Mouse (Mus musculus): ENCODE measurements around the gene Gsap. TPM values are rescaled to one million over a fixed set of nuclear protein-coding genes. Genes with fewer than 3 reads are reported as not detected.
"Not testable (repeated sequence)": the region's sequence is repeated elsewhere in the genome, so short reads cannot be mapped to it uniquely, and the experiment has no call there.

Gsap gene
- polyA plus RNA-seq, 1 experiment from 2014 or later: 44.6 TPM

GRCm38 (mm10) chr5:21331656-21332055, 145.6 kb downstream of the Gsap start:
- Histone ChIP-seq H3K4me3 (ENCODE audit: low read depth, low read length) (no peak overlapping the region), H3K9me3 (ENCODE audit: low read length) (no peaks in the 10 kb centered on the region), H3K4me2 (replicated peaks; ENCODE audit: low read depth, low read length) (no peak overlapping the region), H3K27me3 (replicated peaks; ENCODE audit: insufficient read depth, low read length) (no peaks in the 10 kb centered on the region), H3K4me1 (ENCODE audit: insufficient read depth, low read depth, low read length) (no peaks in the 10 kb centered on the region), H3K9ac (replicated peaks; ENCODE audit: low read depth) (no peak overlapping the region), H3K36me3 (ENCODE audit: insufficient read depth, low read length) (no peaks in the 10 kb centered on the region), H3K27ac (ENCODE audit: low read length) (no peak overlapping the region)
- peak; percentile 47 for DNase-seq (ENCODE audit: low spot score)
- peak; percentile 30; the same call in 1 of the 2 replicates for ATAC-seq
- WGBS: 47% methylated on average over 5 of the region's 5 CpGs
- TF ChIP-seq EP300 (IDR thresholded peaks at IDR 0.05) (no peak), CTCF (IDR thresholded peaks at IDR 0.05) (no peak)

- Histone ChIP-seq H3K36me3 (ENCODE audit: insufficient read depth, low read length) (no peaks in the 10 kb centered on the region), H3K4me1 (ENCODE audit: insufficient read depth, low read depth, low read length) (no peaks in the 10 kb centered on the region), H3K9me3 (ENCODE audit: low read length) (no peaks in the 10 kb centered on the region), H3K27me3 (replicated peaks; ENCODE audit: insufficient read depth, low read length) (no peaks in the 10 kb centered on the region), H3K27ac (ENCODE audit: low read length) (no peak overlapping the region), H3K4me3 (ENCODE audit: low read depth, low read length) (no peak overlapping the region), H3K4me2 (replicated peaks; ENCODE audit: low read depth, low read length) (no peak overlapping the region), H3K9ac (replicated peaks; ENCODE audit: low read depth) (no peak overlapping the region)
- TF ChIP-seq EP300 (IDR thresholded peaks at IDR 0.05): no peak
- no peak for TF ChIP-seq CTCF (IDR thresholded peaks at IDR 0.05)
- ATAC-seq (peak; percentile 32; the same call in 1 of the 2 replicates), DNase-seq (ENCODE audit: low spot score) (peak; percentile 23)
- 74% methylated on average over 1 of the region's 1 CpGs for WGBS
Observed at GRCm38 (mm10) chr5:21332119-21332518, 146.1 kb downstream of the Gsap start.

GRCm38 (mm10) chr5:21342265-21342664, 156.2 kb downstream of the Gsap start:
- H3K4me1 ChIP-seq (ENCODE audit: insufficient read depth, low read depth, low read length); H3K9ac ChIP-seq (replicated peaks; ENCODE audit: low read depth); H3K27me3 ChIP-seq (replicated peaks; ENCODE audit: insufficient read depth, low read length); H3K9me3 ChIP-seq (ENCODE audit: low read length); H3K27ac ChIP-seq (ENCODE audit: low read length); DNase-seq (ENCODE audit: low spot score); ATAC-seq; H3K4me3 ChIP-seq (ENCODE audit: low read depth, low read length); H3K4me2 ChIP-seq (replicated peaks; ENCODE audit: low read depth, low read length); H3K36me3 ChIP-seq (ENCODE audit: insufficient read depth, low read length): not testable (repeated sequence)

- no peak overlapping the region for H3K4me2 ChIP-seq (replicated peaks; ENCODE audit: low read depth, low read length)
- ATAC-seq (no peak), DNase-seq (ENCODE audit: low spot score) (no peak)
- H3K27ac ChIP-seq (ENCODE audit: low read length): no peak overlapping the region
- H3K4me1 ChIP-seq (ENCODE audit: insufficient read depth, low read depth, low read length): no peaks in the 10 kb centered on the region
- 83% methylated on average over 7 of the region's 7 CpGs for WGBS
- H3K9me3 ChIP-seq (ENCODE audit: low read length): no peaks in the 10 kb centered on the region
- TF ChIP-seq CTCF (IDR thresholded peaks at IDR 0.05) (no peak), EP300 (IDR thresholded peaks at IDR 0.05) (no peak)
- no peaks in the 10 kb centered on the region for H3K36me3 ChIP-seq (ENCODE audit: insufficient read depth, low read length)
- H3K4me3 ChIP-seq (ENCODE audit: low read depth, low read length): no peak overlapping the region
- no peak overlapping the region for H3K9ac ChIP-seq (replicated peaks; ENCODE audit: low read depth)
- H3K27me3 ChIP-seq (replicated peaks; ENCODE audit: insufficient read depth, low read length): no peaks in the 10 kb centered on the region
Observed at GRCm38 (mm10) chr5:21348366-21348765, 162.3 kb downstream of the Gsap start.

GRCm38 (mm10) chr5:21351678-21352077, 165.6 kb downstream of the Gsap start:
- no peak for DNase-seq (ENCODE audit: low spot score)
- Histone ChIP-seq H3K9me3 (ENCODE audit: low read length) (no peaks in the 10 kb centered on the region), H3K4me3 (ENCODE audit: low read depth, low read length) (no peak overlapping the region), H3K27me3 (replicated peaks; ENCODE audit: insufficient read depth, low read length) (no peaks in the 10 kb centered on the region), H3K4me1 (ENCODE audit: insufficient read depth, low read depth, low read length) (no peaks in the 10 kb centered on the region), H3K27ac (ENCODE audit: low read length) (no peak overlapping the region), H3K36me3 (ENCODE audit: insufficient read depth, low read length) (no peaks in the 10 kb centered on the region), H3K9ac (replicated peaks; ENCODE audit: low read depth) (no peak overlapping the region), H3K4me2 (replicated peaks; ENCODE audit: low read depth, low read length) (no peak overlapping the region)
- no peak for ATAC-seq
- no peak for TF ChIP-seq CTCF (IDR thresholded peaks at IDR 0.05)
- TF ChIP-seq EP300 (IDR thresholded peaks at IDR 0.05): no peak

GRCm38 (mm10) chr5:21358648-21359047, 172.6 kb downstream of the Gsap start:
- Histone ChIP-seq H3K27ac (ENCODE audit: low read length) (no peak overlapping the region), H3K9me3 (ENCODE audit: low read length) (no peaks in the 10 kb centered on the region), H3K4me3 (ENCODE audit: low read depth, low read length) (no peak overlapping the region), H3K4me1 (ENCODE audit: insufficient read depth, low read depth, low read length) (no peaks in the 10 kb centered on the region), H3K4me2 (replicated peaks; ENCODE audit: low read depth, low read length) (no peak overlapping the region), H3K36me3 (ENCODE audit: insufficient read depth, low read length) (no peaks in the 10 kb centered on the region), H3K27me3 (replicated peaks; ENCODE audit: insufficient read depth, low read length) (no peaks in the 10 kb centered on the region), H3K9ac (replicated peaks; ENCODE audit: low read depth) (no peak overlapping the region)
- DNase-seq (ENCODE audit: low spot score) (no peak), ATAC-seq (no peak)
- TF ChIP-seq CTCF (IDR thresholded peaks at IDR 0.05): no peak
- no peak for TF ChIP-seq EP300 (IDR thresholded peaks at IDR 0.05)
- WGBS: 72% methylated on average over 3 of the region's 3 CpGs

GRCm38 (mm10) chr5:21363343-21363742, 177.3 kb downstream of the Gsap start:
- no peak overlapping the region for H3K27ac ChIP-seq (ENCODE audit: low read length)
- no peaks in the 10 kb centered on the region for H3K4me1 ChIP-seq (ENCODE audit: insufficient read depth, low read depth, low read length)
- H3K4me3 ChIP-seq (ENCODE audit: low read depth, low read length): no peak overlapping the region
- no peaks in the 10 kb centered on the region for H3K27me3 ChIP-seq (replicated peaks; ENCODE audit: insufficient read depth, low read length)
- 55% methylated on average over 3 of the region's 3 CpGs for WGBS
- no peak overlapping the region for H3K9ac ChIP-seq (replicated peaks; ENCODE audit: low read depth)
- no peaks in the 10 kb centered on the region for H3K36me3 ChIP-seq (ENCODE audit: insufficient read depth, low read length)
- no peak overlapping the region for H3K4me2 ChIP-seq (replicated peaks; ENCODE audit: low read depth, low read length)
- ATAC-seq (no peak), DNase-seq (ENCODE audit: low spot score) (no peak)
- TF ChIP-seq EP300 (IDR thresholded peaks at IDR 0.05): no peak
- TF ChIP-seq CTCF (IDR thresholded peaks at IDR 0.05): no peak
- H3K9me3 ChIP-seq (ENCODE audit: low read length): no peaks in the 10 kb centered on the region

Other genes starting within 250 kb of the Gsap start
- 6.6 and 6.8 TPM in 2 replicates for gene Rsbn1l, start 229.9 kb upstream of the Gsap start, polyA plus RNA-seq (2015; fragmentation: Nextera tagmentation; extraction: Ambion mirVana)
- 31.1 and 35.1 TPM in 2 replicates for gene Ptpn12, start 130.3 kb upstream of the Gsap start, polyA plus RNA-seq (2015; fragmentation: Nextera tagmentation; extraction: Ambion mirVana)
- gene Fgl2, start 186.4 kb downstream of the Gsap start, polyA plus RNA-seq (2015; fragmentation: Nextera tagmentation; extraction: Ambion mirVana): 8.7 and 10.5 TPM in 2 replicates
- gene Ccdc146, start 238.4 kb downstream of the Gsap start, polyA plus RNA-seq (2015; fragmentation: Nextera tagmentation; extraction: Ambion mirVana): 3.4 and 6.0 TPM in 2 replicates
- gene Fam185a, start 238.7 kb downstream of the Gsap start, polyA plus RNA-seq (2015; fragmentation: Nextera tagmentation; extraction: Ambion mirVana): 1.7 and 2.8 TPM in 2 replicates

Measured in lung, postnatal 0 days (tissue).